Mouse (Mus musculus): ENCODE results near the gene Igsf11.

- TF ChIP-seq CTCF (IDR thresholded peaks at IDR 0.05; ENCODE audit: extremely low read depth, insufficient read depth, low read length), result no peak
- no peak for TF ChIP-seq POLR2A (IDR thresholded peaks at IDR 0.05; ENCODE audit: extremely low read depth, insufficient read depth, low read length)
These were observed 92.9 kb downstream of the Igsf11 start for GRCm38 (mm10) chr16:38985411-38985810.

Measured in cortical plate, adult 2 months (tissue).